Mouse (Mus musculus) lung, embryonic 15.5 days (tissue): ENCODE data around the gene Tsfm. TPM values are rescaled to one million over a fixed set of nuclear protein-coding genes. Genes with fewer than 3 reads are reported as not detected.
"Not testable (repeated sequence)": the region's sequence is repeated elsewhere in the genome, so short reads cannot be mapped to it uniquely, and the experiment has no call there.

ENCODE experiments used
- ATAC-seq: fragments of 200-750 bp; cut with Nextera tagmentation; 2 replicates; pipeline ENCODE4 v1.8.0; 2017; ENCODE audit warnings: moderate number of reproducible peaks, borderline replicate concordance; ENCODE audit not compliant: low FRiP score, low TSS enrichment; ENCODE audit errors: extremely low read depth
- H3K27ac ChIP-seq: fragments of 300-500 bp; sonication (generic); 2 replicates; pipeline ENCODE4 v1.5.1; 2015; ENCODE audit warnings: moderate library complexity, mild to moderate bottlenecking, inconsistent platforms
- H3K27me3 ChIP-seq: fragments of 300-500 bp; sonication (generic); 2 replicates; pipeline ENCODE4 v1.6.1; 2015; ENCODE audit warnings: inconsistent platforms
- H3K36me3 ChIP-seq: fragments of 300-500 bp; sonication (generic); 2 replicates; pipeline ENCODE4 v1.6.1; 2015; ENCODE audit warnings: inconsistent platforms
- H3K4me1 ChIP-seq: fragments of 300-500 bp; sonication (generic); 2 replicates; pipeline ENCODE4 v1.6.1; 2015; ENCODE audit warnings: inconsistent platforms
- H3K4me2 ChIP-seq: fragments of 300-500 bp; sonication (generic); 2 replicates; pipeline ENCODE4 v1.6.1; 2015; ENCODE audit warnings: inconsistent platforms, mild to moderate bottlenecking, moderate library complexity
- H3K4me3 ChIP-seq: fragments of 300-500 bp; sonication (generic); 2 replicates; pipeline ENCODE4 v1.5.1; 2015; ENCODE audit warnings: mild to moderate bottlenecking, inconsistent platforms
- H3K9ac ChIP-seq: fragments of 300-500 bp; sonication (generic); 2 replicates; pipeline ENCODE4 v1.6.1; 2015; ENCODE audit warnings: inconsistent platforms
- H3K9me3 ChIP-seq: fragments of 300-500 bp; sonication (generic); 2 replicates; pipeline ENCODE4 v1.6.1; 2016; ENCODE audit warnings: inconsistent platforms
- WGBS: fragments of 180-500 bp; shearing (Covaris S2); methylation state at CpG from one replicate; pipeline ENCODE4 v1.1.7; 2015; 5-methylcytosine and 5-hydroxymethylcytosine counted together
- polyA plus RNA-seq: library from polyadenylated mRNA; unstranded; fragments of >200 nt; fragmentation: Nextera tagmentation; extraction: Ambion mirVana; gene quantifications from 2 replicates; pipeline ENCODE4 v1.2.1, GENCODE M21; 2015

Gene Tsfm
- 73.2 and 79.2 TPM in 2 replicates for polyA plus RNA-seq

DNA sequence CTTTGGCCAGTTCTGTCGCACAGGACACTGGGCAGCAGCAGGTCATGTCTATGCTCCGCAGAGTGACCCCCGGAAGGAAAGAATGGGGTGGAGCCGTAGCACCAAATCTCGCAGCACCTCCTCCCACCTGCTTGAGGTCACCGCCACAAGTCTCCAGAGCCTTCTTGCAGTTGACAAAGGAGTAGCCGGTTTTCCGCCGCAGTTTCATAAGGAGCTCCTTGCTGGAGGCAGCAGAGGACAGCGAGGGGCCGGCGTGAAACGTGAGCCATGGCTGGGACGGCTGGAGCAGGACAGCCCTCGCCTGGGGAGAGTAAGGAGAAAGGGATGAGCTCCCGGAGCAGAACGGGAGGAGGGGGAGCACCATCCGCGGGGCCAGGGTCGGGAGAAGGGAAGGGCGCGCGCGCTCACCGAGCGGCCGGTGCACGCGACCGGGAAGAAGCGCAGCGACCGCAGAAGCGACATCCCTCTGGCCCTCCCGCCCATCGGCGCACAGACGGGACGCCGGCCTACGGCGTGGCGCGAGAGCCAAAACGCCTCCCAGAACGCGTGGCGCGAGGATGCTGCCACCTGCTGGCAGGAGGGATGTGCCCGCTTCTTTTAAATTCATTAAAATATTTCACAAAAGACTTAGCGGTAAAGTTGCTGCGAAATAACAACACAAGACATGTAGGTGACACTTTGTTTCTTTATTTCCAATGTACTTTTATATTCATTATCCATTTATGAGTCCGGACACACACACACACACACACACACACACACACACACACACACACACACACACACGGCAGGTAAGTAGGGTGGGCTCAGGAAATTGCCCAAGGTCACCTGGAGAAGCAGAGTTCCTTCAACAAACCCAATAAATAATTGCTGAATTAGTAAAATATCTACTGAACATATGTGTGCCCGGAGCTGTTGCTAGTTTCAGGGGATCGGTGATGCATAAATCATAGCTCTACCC is at the start of gene Tsfm:
Gene Tsfm (minus strand): TSS at position 505 of the 961 bp plus-strand sequence.
- Histone ChIP-seq H3K9me3 (no peaks in the 10 kb centered on the region), H3K9ac (peak within 1 kb of the TSS; percentile 93), H3K4me2 (peak within 1 kb of the TSS; percentile 83), H3K27me3 (no peaks in the 10 kb centered on the region), H3K36me3 (peaks cover 33% of the 10 kb centered on the region), H3K4me3 (peak within 1 kb of the TSS; percentile 96), H3K4me1 (0 out of 2 replicates have a peak, but pooled peaks cover 10% of the 10 kb centered on the region), H3K27ac (peak within 1 kb of the TSS; percentile 77)
- ATAC-seq, result peak; percentile 83; the same call in 1 of the 2 replicates
- 5% methylated on average over 55 of the region's 56 CpGs for WGBS

DNA sequence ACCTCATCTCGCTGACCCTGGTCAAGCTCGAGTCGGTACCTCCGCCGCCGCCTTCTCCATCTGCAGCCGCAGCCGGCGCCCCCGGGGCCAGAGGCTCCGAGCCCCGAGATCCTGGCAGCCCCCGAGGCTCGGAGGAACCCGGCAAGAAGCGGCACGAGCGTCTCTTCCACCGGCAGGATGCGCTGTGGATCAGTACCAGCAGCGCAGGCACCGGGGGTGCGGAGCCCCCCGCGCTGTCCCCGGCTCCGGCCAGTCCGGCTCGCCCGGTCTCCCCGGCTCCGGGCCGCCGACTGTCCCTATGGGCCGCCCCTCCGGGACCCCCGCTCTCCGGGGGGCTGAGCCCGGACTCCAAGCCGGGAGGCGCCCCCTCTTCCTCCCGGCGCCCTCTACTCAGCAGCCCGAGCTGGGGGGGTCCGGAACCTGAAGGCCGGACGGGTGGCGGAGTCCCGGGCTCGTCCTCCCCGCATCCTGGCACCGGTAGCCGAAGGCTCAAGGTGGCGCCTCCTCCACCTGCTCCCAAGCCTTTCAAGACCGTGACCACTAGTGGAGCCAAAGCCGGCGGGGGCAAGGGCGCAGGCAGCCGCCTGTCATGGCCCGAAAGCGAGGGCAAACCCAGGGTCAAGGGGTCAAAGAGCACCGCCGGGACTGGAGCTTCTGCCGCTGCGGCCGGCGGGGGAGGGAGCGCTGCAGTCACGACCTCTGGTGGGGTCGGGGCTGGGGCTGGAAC is 49.2 kb upstream of the Tsfm start:
- Histone ChIP-seq H3K4me2 (peak overlapping the region; percentile 85), H3K9me3 (no peaks in the 10 kb centered on the region), H3K4me1 (peaks cover 41% of the 10 kb centered on the region), H3K9ac (peak overlapping the region; percentile 24), H3K27me3 (peaks cover 95% of the 10 kb centered on the region), H3K36me3 (no peaks in the 10 kb centered on the region), H3K4me3 (peak overlapping the region; percentile 46), H3K27ac (no peak overlapping the region)
- ATAC-seq, result 0 out of 2 replicates have a peak, but pooled peaks have one; percentile 3
- 4% methylated on average over 55 of the region's 70 CpGs for WGBS

DNA sequence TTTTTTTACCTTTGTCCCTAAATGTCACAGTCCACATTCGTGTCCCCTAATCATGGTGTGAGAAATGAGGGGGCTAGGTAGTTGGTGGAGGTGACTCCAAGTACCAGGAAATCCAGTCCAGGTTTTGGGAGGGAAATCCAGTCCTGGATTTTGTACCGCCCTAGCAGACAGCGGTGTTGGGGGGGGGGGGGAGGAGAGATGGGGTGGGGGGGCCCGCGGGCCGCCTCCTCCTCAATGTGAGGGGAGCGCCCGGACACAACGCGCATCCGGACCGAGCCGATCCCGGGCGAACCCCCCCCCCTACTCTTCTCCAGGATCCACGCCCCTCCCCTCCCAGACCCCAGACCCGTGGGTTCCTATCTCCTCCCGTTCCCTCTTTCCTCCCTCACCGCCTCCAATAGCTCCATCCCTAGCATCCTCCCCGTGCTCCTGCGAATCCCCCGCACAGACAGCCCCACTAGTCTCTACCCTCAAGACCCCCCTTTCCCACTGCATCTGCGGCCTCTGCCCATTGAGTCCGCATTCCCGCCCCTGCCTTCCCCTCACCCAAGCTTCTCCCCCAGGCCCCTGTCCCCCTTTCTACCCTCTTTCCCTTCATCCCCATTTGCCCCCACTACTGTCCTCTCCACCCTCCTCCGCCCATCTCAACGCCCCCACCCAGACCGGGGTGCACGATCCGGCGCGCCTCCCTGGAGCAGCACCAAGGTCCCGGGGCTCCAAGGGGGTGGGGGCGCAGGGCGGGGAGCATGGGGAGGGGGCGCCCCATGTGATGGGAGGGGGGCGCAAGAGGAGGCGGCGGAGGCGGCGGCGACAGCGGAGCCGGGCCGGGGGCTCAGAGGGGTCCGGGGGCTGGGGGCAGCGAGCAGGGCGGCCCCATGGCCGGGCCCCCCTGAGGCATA is 48.3 kb upstream of the Tsfm start:
- peak overlapping the region; percentile 24; the same call in 1 of the 2 replicates for H3K9ac ChIP-seq
- under 1% methylated on average over 26 of the region's 49 CpGs for WGBS
- peak overlapping the region; percentile 85 for H3K4me2 ChIP-seq
- no peaks in the 10 kb centered on the region for H3K36me3 ChIP-seq
- H3K9me3 ChIP-seq, result no peaks in the 10 kb centered on the region
- ATAC-seq, result no peak
- no peak overlapping the region for H3K27ac ChIP-seq
- H3K4me3 ChIP-seq, result peak overlapping the region; percentile 46
- peaks cover 41% of the 10 kb centered on the region for H3K4me1 ChIP-seq
- H3K27me3 ChIP-seq, result peaks cover 88% of the 10 kb centered on the region

DNA sequence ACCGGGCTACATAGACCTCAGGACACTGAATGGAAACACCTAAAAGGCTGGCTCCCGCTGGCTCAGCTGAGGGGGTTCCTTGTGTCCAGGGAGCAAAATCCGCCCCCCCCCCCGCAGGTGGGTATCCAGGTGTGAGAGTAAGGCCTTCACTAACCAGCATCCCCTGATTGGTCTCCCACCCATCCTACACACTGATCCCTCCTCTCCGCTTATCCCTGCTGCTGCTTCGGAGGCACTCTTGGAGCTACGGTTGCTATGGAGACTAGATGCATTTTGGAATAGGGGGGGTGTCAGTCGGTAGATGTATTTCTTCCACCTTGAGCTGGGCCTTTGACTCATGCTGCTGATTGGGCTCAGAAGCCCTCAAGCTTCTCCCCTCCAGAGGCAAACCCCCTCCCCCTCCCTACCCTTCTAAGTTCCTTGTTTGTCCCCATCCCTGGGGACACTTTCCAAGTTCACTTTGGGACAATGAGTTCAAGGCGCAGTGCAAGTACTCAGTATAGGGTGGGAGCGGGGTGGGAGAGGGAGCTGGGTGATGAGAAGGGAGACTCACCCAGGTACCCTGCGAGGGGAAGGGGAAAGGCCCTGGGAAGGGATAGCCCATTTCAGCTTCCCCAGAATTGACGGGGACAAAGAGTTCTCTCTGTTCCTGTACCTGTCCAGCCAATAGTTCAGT is 47.5 kb upstream of the Tsfm start:
- Histone ChIP-seq H3K4me1 (peaks cover 41% of the 10 kb centered on the region), H3K9me3 (no peaks in the 10 kb centered on the region), H3K4me2 (peak overlapping the region; percentile 85), H3K27me3 (peaks cover 80% of the 10 kb centered on the region), H3K4me3 (peak overlapping the region; percentile 46), H3K27ac (no peak overlapping the region), H3K36me3 (no peaks in the 10 kb centered on the region), H3K9ac (no peak overlapping the region)
- 1% methylated on average over 12 of the region's 12 CpGs for WGBS
- ATAC-seq, result no peak

DNA sequence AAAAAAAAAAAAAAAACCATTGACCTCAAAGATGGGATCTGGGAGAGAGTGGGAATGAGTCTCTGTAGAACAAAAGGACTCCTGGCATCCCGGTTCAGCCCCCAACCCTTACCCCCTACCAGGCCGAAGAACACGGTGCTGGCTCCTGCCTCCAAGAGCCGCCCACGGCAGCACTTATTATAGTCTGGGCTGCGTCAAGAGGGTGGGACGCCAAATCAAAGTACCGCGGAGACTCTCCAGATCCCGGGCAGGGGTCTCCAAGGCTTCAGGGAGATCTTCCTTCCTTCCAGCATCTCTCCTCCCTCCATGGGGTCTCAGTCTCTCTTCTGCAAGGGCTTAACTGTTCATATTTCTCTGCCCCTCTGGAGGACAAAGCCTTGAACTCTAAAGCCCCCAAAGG is 46.9 kb upstream of the Tsfm start:
- WGBS, result 7% methylated on average over 10 of the region's 10 CpGs
- no peak for ATAC-seq

DNA sequence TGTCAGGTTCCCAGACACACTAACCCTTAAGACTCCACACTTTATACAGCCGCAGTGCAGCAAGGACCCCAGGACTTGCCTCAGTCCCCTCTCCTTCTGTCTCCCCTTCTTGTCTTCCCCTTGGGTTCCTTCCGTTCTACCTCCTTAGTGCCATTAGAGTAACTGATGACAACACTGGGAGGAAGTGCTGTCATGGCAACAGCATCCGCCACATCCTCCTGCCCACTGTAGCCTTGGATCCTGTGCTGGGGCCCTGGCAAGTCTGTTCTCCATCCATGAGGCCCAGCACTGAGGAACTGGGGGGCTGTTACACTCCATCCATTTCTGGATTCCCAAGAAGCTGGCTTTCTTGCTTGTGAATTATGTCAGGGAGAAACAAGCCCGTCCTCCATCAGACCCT is 45.4 kb upstream of the Tsfm start:
- WGBS, result 26% methylated on average over 4 of the region's 4 CpGs
- Histone ChIP-seq H3K27me3 (peaks cover 59% of the 10 kb centered on the region), H3K27ac (no peak overlapping the region)

More for the DNA sequence above, 46.9 kb upstream of the Tsfm start:
- Histone ChIP-seq H3K36me3 (no peaks in the 10 kb centered on the region), H3K9ac (no peak overlapping the region), H3K4me1 (peaks cover 41% of the 10 kb centered on the region), H3K27me3 (peaks cover 73% of the 10 kb centered on the region), H3K9me3 (no peaks in the 10 kb centered on the region), H3K4me2 (no peak overlapping the region), H3K4me3 (no peak overlapping the region), H3K27ac (no peak overlapping the region)

DNA sequence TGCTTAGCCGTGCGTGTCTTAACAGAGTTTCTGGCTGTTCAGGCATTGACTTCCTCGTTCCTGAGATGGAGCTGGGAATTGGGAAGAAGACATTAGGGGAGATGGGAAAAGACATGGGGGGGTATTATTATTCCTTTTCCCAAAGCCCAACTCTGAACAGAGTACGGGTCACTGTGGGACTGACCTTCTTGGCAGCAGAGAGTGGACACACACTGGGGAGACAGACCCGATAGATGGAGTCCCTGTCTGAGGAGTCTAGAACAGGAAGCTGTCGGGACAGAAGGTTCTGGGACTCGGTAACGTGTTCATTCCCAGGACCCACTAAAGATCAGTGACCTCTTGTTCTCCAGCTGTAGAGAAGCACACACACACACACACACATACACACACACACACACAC is 45.0 kb upstream of the Tsfm start:
- H3K27me3 ChIP-seq, result peaks cover 55% of the 10 kb centered on the region

More for the DNA sequence above, 45.4 kb upstream of the Tsfm start:
- no peak for ATAC-seq
- Histone ChIP-seq H3K4me2 (no peak overlapping the region), H3K4me1 (peaks cover 33% of the 10 kb centered on the region), H3K4me3 (no peak overlapping the region), H3K36me3 (no peaks in the 10 kb centered on the region), H3K9ac (no peak overlapping the region), H3K9me3 (no peaks in the 10 kb centered on the region)

DNA sequence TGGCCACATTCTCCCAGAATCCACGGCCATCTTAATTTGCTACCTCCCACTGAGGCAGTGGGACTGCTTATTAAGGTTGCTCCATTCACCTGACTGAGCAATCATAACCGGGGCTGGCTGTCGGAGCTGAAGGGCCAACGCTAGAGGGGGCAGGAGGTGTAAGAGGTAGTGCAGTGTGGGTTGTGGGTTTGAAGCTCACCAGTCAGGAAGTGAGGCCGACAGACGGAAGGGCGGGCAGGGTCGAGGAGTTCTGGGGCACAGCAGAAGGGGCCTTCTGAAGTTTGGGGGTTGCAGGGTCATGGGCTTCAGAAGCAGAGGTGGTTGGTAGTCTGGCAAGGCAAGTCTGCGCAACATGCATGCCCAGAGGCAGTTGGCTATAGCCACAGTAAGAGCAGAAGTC is 44.4 kb upstream of the Tsfm start, which contains the start of gene Agap2:
Gene Agap2 (plus strand): TSS at position 205 of the 400 bp plus-strand sequence.
- H3K4me1 ChIP-seq, result peaks cover 26% of the 10 kb centered on the region
- no peaks in the 10 kb centered on the region for H3K36me3 ChIP-seq
- H3K27me3 ChIP-seq, result peaks cover 49% of the 10 kb centered on the region
- no peaks in the 10 kb centered on the region for H3K9me3 ChIP-seq
- no peak within 1 kb of the TSS for H3K4me2 ChIP-seq
- no peak for ATAC-seq
- H3K27ac ChIP-seq, result no peak within 1 kb of the TSS
- H3K4me3 ChIP-seq, result no peak within 1 kb of the TSS
- no peak within 1 kb of the TSS for H3K9ac ChIP-seq
- 60% methylated on average over 9 of the region's 9 CpGs for WGBS

More for the DNA sequence above, 45.0 kb upstream of the Tsfm start:
- Histone ChIP-seq H3K4me2 (no peak overlapping the region), H3K27ac (no peak overlapping the region), H3K36me3 (no peaks in the 10 kb centered on the region), H3K4me3 (no peak overlapping the region), H3K9me3 (no peaks in the 10 kb centered on the region), H3K4me1 (peaks cover 32% of the 10 kb centered on the region), H3K9ac (no peak overlapping the region)
- no peak for ATAC-seq
- 62% methylated on average over 8 of the region's 8 CpGs for WGBS

DNA sequence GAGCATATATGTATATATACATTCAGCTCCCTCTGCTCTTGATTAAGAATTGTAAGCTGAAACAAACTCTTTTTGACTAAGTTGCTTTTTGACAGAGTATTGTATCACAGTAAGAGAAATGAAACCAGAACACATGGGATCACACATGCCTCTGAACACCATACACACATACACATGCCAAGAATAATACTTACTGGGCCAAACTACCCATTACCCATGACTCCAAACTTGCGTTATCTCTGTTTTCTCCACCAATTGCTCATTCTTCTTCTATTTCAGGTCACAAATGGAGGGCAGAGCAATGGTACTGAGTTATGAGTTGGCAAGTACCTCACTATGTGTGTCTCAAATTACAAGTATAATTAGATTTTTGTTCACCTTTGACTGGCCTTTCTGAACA is 43.3 kb upstream of the Tsfm start:
- ATAC-seq, result no peak
- Histone ChIP-seq H3K27me3 (peaks cover 38% of the 10 kb centered on the region), H3K9me3 (no peaks in the 10 kb centered on the region), H3K27ac (no peak overlapping the region), H3K4me3 (no peak overlapping the region), H3K36me3 (no peaks in the 10 kb centered on the region), H3K4me2 (no peak overlapping the region), H3K9ac (no peak overlapping the region), H3K4me1 (peaks cover 17% of the 10 kb centered on the region)
- 93% methylated on average over 1 of the region's 1 CpGs for WGBS

DNA sequence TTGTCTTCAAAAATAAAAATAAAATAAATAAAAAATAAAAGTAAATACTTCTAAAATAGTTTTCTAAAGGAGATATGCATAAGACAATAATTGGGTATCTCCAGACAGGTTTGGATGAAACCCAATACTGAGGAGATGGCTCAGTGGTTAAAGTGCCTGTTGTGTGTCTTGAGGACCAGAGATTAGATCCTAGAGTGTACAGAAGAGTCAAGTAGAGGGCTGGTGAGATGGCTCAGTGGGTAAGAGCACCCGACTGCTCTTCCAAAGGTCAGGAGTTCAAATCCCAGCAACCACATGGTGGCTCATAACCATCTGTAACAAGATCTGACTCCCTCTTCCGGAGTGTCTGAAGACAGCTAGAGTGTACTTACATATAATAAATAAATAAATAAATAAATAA is 42.3 kb upstream of the Tsfm start:
- Histone ChIP-seq H3K27me3 (peaks cover 28% of the 10 kb centered on the region), H3K4me1 (peaks cover 18% of the 10 kb centered on the region)
- H3K9ac ChIP-seq, H3K4me3 ChIP-seq, H3K36me3 ChIP-seq, H3K27ac ChIP-seq, H3K9me3 ChIP-seq, H3K4me2 ChIP-seq, ATAC-seq: not testable (repeated sequence)
- 59% methylated on average over 2 of the region's 2 CpGs for WGBS
